Mouse (Mus musculus): Measurements from ENCODE around the gene Ap2a1.

Gene Ap2a1

DNA sequence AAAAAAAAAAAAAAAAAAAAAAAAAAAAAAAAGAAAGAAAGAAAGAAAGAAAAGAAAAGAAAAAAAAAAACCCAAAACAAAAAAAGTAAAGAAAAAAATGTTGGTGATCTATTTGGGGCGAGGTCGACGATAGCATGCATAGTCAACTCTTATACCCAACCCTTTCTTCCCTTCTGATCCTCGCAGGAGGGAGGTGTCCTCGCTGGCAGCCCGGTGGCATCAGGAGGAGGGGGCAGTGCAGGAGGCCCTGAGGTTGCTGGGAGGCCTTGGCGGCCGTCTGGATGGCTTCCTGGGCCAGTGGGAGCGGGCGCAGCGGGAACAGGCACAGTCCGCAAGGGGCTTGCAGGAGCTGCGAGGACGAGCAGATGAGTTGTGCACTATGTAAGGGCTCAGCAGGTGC, 24.3 kb upstream of the Ap2a1 start:
- DNase-seq (ENCODE audit: low read depth, low spot score), result no peak

DNA sequence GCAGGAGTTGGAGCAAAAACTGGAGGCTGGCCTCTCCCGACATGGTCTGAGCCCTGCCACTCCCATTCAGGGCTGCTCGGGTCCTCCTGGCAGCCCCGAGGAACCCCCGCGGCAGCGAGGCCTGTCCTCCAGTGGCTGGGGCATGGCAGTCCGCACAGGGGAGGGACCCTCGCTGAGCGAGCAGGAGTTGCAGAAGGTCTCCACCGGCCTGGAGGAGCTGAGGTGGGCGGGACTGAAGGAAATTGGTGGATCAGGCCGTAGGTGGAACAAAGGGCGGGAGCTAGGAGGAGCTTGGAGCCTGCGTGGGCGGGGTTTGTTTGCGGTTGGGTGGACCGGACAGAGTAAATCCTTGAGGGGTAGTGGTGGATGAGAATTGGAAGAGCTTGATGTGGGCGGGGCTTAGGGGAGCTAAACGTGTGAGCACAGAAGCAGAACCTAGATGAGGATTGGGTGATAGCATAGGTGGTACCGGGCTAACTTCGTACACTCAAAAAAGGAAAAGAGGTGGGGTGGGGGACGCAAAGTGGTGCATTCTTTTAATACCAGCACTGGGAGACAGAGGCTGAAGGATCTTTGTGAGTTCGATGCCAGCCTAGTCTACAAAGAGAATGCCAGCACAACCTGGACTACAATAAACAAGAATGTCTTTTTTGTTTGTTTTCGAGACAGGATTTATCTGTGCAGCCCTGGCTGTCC, 23.5 kb upstream of the Ap2a1 start:
- DNase-seq (ENCODE audit: low read depth, low spot score), result peak; percentile 92

DNA sequence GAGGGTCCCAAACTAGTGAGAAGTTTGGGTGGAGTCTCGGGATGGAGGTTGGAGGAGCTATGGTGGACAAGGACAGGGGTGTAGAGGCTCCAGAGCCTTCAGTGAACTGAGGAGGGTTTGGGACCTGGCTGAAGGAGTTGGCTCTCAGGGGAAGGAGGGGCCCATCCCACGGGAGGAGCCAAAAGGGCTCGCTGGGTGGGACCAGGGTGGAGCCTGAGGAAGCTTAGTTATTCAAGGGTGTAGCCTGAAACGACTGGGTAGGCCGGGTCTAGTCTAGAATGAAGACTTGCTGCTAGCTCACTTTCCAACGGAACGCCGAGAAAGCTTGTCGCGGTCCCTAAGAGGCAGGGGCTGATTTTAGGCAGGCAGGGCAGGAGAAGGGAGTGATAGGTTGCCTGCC, 22.7 kb upstream of the Ap2a1 start:
- DNase-seq (ENCODE audit: low read depth, low spot score), result peak; percentile 51

DNA sequence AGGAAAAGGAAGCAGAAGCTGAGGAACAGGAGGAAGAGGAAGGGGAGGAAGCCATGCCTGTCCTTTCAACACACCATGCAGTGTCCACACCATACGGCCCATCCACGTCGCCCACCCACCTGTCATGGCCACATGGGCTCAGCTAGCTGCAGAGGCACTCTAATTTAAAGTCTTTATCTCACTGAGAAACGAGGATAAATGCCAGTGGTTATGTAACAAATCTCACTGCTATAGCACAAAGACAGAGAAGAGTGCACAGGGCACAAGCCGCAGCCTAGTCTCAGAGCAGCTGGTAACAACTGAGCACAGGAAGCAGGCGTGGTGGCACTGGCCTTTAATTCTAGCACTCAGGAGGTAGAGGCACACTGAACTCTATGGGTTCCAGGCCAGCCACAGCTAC, 20.6 kb upstream of the Ap2a1 start:
- no peak for DNase-seq (ENCODE audit: low read depth, low spot score)

DNA sequence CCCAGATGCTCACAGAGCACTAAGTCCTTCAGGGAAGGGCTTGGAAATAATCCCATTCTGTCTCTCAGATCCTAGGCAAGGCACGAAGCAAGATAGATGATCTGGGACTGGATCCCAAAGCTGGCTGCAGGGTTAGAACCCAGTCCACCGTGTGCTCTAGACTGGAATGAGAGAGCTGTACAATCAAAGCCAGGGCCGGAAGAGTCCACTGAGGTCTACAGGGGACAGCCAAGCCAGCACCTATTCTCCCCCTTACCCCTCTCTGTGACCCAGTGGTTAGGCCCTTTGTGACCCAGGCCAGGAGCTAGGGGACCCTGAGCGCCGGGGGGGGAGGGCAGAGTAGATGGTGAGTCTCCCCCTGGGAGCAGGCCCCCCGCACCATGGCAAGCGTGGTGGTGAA, 13.6 kb upstream of the Ap2a1 start, which contains the start of gene Tsks:
Tsks (plus strand) TSS at position 301 of the 400 bp plus-strand sequence.
- no peak for DNase-seq (ENCODE audit: low read depth, low spot score)

DNA sequence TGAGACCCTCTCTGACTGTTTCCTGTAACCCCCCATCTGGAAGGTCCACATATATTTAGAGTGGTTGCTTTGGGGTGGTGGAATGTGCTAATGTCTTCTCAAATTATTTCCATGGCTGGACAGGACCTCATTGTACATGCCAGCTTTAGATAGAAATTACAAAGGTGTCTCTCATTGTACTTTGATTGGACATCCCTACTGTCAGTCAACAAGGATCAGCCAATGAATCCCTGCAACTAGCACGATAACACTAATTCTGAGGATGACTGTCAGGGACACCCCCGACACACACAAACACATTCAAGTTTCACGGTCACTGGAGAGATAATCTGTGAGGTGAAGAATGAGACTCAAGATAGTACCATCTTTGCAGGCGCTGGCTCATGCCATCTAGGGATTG, 9.4 kb upstream of the Ap2a1 start:
- no peak for DNase-seq (ENCODE audit: low read depth, low spot score)

DNA sequence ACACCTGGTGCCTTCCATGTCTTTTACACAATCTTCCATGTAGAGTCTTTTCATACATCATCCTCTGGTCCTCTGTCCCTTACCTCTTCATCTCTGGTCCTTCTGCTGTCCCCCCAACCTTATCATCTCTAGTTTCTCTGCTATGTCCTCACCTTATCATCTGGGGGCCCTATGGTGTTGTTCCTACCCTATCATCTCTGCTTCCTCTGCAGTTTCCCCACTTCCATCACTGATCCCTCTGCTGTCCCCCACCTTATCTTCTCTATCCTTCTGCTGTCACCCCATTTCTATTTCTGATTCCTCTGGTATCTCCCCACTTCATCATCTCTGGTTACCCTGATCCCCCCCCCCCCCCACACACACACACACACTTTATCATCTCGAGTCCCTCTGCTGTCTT, 726 bp downstream of the Ap2a1 start:
- DNase-seq (ENCODE audit: low read depth, low spot score), result no peak

DNA sequence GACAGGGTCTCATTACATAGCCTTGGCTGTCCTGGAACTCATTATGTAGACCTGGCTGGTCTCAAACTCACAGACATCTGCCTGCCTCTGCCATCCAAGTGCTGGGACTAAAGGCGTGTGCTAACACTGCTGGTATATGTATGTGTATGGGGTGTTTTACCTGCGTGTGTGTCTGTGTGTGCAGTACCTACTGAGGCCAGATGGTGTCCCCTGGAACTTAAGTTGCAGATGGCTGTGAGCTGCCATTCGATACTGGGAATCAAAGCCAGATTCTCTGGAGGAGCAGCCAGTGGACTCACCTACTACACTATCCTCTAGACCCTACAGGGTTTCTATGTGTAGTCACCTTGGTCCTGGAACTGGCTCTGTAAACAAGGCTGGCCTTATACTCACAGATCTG, 3.8 kb downstream of the Ap2a1 start:
- DNase-seq (ENCODE audit: low read depth, low spot score), result peak; percentile 30

DNA sequence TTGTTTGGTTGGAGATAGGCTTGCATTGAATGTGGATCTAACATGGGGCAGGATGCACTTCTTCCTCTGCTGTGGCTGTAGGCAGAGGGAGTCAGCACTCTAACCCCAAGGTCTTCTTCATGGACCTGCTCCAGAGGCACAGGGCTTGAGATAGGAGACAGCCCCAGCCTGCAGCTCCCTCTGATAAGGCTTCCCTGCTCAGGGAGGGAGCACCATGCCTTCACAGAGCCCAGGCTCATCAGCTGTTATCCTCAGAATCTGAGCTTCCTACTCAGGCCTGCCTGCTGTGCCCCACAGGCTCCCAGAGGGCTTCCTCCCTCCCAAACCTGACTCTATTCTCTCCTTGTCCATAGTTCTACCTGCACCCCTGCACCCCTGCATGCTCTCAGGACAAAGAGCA, 6.8 kb downstream of the Ap2a1 start:
- no peak for DNase-seq (ENCODE audit: low read depth, low spot score)

DNA sequence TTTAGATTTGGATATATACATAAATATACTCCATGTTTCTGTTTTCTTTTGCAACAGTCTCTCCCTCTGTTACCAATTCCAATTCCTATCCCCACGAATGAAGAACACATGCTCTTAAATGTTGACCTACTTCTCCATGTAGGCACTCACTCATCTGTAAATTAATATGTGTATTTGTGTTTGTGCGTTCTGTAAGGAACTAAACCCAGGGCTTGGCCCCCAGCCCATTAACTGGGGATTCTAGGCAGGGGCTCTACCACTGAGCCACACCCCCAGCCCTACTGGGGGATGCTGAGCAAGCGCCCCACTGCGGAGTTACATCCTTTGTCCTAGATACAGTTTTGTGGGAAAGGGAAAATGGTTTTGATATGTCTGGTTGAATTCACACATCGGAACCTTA, 10.2 kb downstream of the Ap2a1 start:
- DNase-seq (ENCODE audit: low read depth, low spot score), result no peak

DNA sequence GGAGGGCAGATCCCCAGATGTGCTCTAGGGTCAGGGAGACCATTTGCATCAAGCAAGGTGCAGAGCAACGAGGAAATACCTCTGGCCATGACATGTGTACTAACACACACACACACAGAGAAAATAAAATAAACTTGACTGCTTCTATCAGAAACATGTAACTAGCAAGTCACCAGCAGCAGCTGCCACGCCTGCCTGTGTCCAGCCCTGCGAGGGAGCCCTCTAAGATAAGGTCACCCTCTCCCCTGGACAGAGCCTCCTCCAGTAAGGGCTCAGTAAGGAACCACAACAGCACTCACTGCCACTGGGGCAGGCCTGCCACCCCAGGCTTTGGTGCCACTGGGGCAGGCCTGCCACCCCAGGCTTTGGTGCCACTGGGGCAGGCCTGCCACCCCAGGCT, 11.1 kb downstream of the Ap2a1 start:
- no peak for DNase-seq (ENCODE audit: low read depth, low spot score)

DNA sequence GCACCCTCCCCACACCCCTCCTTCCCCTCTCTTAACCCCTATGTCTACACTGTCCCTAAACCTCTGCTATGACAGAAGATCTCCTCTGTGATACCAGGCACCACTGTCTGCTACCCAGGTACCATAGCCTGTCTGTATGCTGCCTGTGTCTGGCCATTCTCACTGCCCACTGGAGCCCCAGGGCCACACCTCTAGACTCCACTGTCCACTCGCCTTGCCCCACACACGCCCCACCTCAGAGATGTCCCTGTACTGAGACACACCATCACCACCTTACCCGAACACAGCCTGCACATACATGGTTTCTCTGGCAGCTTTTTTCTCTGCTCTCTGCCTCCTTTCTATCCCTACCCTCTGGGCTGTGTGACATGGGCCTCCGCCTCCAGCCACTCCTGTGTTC, 12.4 kb downstream of the Ap2a1 start:
- no peak for DNase-seq (ENCODE audit: low read depth, low spot score)

DNA sequence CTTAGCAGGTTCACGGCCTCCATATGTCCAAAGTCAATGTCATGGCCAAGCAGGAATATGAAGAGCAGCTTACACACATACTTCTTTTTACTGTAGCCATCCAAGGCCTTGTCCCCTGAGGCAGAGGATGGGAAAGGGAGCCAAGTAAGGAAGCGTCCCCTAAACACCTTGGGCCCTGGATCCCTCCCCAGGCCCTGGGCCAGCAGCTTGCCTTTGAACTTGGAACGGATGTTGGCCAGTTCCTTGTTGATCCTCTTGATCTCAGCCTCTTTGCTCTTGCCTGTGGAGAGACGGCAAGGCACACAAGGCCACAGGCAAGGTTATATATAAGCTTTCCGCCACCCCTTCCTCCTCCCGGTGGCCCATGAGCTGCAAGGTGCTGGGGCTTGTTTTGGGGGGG, 13.1 kb downstream of the Ap2a1 start:
- no peak for DNase-seq (ENCODE audit: low read depth, low spot score)

DNA sequence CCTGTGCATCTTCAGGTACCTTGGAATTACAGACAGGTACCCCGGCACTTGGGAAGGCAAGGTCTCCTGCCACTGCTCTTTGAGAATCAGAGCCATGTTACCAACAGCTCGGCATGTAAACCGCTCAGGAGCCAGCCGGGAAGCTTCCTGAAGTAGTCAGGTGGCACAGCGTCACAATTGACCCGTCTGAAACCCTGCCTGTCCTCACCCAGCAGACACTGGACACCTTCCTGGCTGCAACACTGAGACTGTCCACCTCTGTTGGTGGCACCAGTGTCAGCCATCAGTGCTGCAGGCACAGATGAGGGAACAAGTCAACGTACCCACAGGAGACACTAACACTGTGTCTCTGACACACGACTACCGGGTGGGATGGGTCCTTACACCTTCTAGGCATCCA, 14.0 kb downstream of the Ap2a1 start:
- no peak for DNase-seq (ENCODE audit: low read depth, low spot score)

DNA sequence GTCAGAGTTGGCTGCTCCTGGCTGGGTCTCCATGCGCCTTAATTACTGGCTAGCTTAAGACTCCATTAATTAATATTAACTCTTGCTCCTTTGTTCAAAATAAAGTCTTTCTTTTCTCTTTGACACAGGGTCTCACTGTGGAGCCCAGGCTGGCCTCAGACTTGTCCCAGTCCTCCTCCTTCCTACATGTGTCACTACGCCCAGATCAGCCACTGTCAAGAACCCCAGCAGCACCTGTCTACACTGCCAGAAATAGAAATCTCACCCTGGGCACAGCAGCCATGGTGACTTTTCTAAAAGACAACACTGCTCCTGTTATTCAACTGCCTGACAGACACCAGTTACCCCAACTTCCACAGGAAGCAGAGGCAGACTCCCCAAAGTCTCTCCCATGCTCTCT, 14.9 kb downstream of the Ap2a1 start:
- DNase-seq (ENCODE audit: low read depth, low spot score), result no peak

DNA sequence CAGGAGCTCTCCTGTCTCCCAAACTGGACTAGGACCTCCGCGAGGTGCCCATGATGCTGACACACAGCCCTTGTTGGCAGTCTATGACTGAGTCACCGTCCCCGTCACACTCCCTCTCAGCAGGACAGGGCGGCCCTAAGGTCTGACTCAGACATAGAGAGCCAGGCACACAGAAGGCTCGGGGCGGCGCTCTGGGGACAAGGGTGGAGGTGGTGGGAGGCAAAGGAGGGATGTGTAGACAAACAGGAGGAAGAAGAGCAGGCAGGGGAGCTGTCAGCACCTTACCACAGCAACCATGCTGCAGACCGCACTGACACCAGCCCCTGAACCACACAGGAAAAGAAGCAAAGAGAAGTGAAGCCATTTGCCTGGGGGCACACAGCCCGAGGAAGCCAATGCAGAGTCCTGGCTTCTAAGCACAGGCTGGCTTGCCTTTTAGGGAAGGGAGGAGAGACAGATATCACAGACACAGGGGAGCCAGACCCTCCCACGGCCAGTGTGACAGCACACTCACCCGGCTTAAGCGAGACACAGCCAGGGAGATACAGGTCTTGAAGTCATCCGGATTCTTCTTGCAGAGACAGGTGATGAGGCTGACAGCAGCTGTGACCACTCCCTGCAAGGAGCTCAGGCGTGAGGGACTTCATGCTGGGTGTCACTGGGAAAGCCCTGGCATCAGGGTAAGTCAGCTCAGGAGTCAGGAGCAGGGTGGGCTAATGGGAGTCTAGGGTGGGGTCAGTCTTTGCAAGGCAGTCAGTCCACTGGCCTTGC, 20.4 kb downstream of the Ap2a1 start:
- DNase-seq (ENCODE audit: low read depth, low spot score), result no peak

DNA sequence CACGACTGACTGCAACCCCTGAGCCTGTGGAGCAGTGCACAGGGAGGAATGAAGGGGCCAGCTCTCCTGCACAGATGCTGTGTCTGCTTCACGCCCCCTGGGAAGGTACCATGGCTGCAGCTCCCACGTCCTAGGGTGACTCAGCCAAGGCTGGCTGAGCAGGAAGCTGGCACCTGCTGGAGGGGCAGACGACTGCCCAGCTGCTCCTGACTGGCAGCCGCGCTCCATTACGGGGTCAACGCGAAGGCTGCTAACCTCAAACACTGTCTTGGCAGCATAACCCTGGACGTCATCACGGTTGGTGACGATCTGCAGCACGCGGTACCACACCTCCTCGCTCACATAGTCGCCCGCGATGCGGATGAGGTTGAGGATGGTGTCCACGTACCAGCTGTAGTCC, 23.9 kb downstream of the Ap2a1 start:
- DNase-seq (ENCODE audit: low read depth, low spot score), result no peak

DNA sequence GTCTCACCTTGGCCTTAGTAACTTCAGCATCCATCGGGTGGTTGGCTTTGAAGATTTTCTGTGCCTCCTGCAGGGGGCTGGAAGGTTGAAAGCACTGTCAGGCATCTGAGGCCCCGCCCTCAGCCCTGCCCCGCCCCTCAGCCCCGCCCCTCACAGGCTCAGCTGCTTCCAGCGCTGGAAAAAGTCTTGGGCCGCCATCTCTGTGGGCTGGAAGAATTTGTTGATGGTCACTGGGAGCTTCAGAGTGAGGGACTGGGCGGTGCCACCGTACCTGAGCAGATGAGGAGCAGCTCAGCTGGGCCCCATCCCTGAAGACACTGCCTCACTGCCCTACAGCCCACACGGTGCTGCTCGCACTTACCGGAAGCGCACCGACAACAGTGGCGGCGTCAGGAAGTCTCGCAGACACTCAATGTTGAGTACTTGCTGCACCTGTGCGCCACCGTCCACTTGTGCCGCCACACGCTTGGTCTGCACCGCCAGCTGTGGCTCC, 28.0 kb downstream of the Ap2a1 start:
- peak; percentile 40 for DNase-seq (ENCODE audit: low read depth, low spot score)

DNA sequence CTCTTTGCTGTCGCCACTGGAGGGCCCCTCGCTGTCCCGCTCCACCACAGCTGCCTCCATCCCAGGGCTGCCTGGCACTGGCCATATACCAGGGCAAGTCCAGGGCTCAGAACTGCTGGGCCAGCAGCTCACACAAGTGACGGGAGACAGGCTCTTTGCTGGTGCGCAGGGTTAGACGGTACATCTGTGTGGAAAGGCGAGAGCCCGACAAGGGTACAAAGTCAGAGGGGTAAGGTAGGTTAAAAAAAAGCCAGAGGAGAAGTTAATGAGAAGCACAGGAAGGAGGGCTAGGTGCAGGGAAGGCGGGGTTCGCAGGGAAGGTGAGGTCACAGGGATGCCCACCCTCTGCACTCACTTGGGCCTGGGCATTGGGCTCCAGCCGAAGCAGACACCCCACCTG, 28.7 kb downstream of the Ap2a1 start:
- no peak for DNase-seq (ENCODE audit: low read depth, low spot score)

DNA sequence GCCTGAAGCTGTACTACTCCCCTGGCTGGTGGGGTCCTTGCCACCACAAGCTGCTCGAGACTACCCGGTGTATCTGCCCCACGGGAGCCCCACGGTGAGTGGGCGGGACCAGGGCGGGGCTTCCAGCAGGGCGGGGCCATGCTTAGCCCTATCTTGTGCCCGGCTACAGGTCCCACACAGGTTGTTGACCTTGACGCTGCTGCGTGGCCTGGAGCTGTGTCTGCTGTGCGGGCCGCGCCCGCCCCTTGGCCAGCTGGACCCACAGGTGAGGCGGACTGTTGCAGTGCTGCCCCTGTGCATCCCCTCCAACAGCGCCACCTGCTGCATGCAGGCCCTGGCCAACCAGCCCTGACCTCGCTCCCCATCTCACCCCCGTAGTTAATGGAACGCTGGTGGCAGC, 30.7 kb downstream of the Ap2a1 start:
- DNase-seq (ENCODE audit: low read depth, low spot score), result no peak

DNA sequence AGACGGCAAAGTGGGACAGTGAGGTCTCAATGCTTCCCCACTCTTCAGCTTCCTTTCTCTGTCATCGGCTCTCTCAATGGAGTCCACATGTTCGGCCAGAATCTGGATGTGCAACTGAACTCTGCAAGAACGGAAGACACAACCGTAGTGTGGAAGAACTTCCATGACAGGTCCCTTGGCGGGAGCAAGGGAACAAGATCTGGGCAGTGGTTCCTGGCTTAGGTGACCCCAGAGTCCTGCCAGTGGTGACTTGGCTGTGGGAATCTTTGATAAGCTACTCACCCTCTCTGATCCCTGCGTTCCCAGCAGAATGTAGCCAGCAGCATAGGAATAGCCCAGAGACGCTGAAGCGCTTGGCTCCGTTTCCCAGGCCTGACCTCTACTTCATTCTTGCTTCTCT, 32.8 kb downstream of the Ap2a1 start:
- DNase-seq (ENCODE audit: low read depth, low spot score), result no peak

DNA sequence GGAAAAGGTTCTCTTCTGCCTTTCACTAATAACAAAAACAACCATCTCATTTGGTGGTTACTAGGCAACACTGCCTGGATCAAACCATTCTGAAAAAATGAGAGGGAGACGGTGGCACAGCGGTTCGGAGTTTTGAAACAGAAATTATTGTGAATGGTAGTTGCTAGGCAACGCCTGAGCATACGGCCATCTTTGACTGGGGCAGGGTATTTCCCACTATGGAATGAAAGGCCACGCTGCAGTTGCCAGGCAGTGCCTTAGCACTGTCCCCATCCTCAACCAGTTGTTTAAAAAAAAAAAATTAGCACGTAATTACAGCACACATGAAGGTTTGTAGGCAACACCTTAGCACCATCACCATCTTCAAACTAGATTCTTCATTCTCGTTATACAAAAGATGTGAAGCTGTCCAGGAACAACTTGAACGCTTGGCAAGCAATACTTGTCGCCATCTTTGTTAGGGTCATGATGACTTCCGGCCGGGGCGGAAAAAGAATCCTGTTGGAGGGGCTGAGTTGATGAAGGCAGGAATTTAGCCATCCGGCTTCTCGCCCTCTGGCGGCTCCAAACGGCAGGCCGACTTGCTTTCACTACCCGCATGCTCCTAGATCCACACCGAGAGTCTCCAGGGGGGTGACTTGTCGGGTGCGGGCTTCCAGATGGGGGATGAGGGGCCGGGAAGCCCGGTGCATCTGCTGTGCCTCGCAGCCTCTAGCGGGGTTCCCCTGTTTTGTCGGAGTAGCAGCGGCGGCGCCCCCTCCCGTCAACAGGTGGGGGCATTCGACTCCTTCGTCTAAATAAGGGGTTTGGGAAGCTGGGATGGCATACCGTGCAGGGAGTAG, 33.5 kb downstream of the Ap2a1 start, which contains the start of gene Fuz:
Fuz (plus strand) TSS at position 487 of the 842 bp plus-strand sequence.
- peak; percentile 95 for DNase-seq (ENCODE audit: low read depth, low spot score)
